Mouse (Mus musculus) liver, embryonic 11.5 days (tissue): Measurements from ENCODE around the gene Abcd3. TPM values are rescaled to one million over a fixed set of nuclear protein-coding genes. Genes with fewer than 3 reads are reported as not detected.
A peak's percentile ranks its signal among the peaks of the same experiment; 100 is the strongest.

Experiments used
- ATAC-seq: fragments of 200-750 bp; cut with Nextera tagmentation; replicated peaks from 2 replicates; pipeline ENCODE4 v1.8.0; 2017; ENCODE audit warnings: moderate number of reproducible peaks, mild to moderate bottlenecking, moderate TSS enrichment, moderate library complexity; ENCODE audit not compliant: low FRiP score
- DNase-seq: peaks from one replicate; pipeline ENCODE4 v3.0.0-alpha.2; 2017; ENCODE audit warnings: low spot score
- H3K27ac ChIP-seq: fragments of 300-500 bp; sonication (generic); 2 replicates; pipeline ENCODE4 v1.5.1; 2014; ENCODE audit warnings: mild to moderate bottlenecking, low read depth, low read length, control low read depth
- H3K27me3 ChIP-seq: fragments of 300-500 bp; sonication (generic); replicated peaks from 2 replicates; pipeline ENCODE4 v1.6.1; 2014; ENCODE audit warnings: low read length, mixed read lengths; ENCODE audit not compliant: control insufficient read depth, insufficient read depth
- H3K36me3 ChIP-seq: fragments of 300-500 bp; sonication (generic); 2 replicates; pipeline ENCODE4 v1.6.1; 2014; ENCODE audit warnings: mild to moderate bottlenecking, low read length, moderate library complexity, mixed read lengths; ENCODE audit not compliant: control insufficient read depth, insufficient read depth
- H3K4me1 ChIP-seq: fragments of 300-500 bp; sonication (generic); replicated peaks from 2 replicates; pipeline ENCODE4 v1.6.1; 2014; ENCODE audit warnings: low read length, mixed read lengths; ENCODE audit not compliant: control insufficient read depth, insufficient read depth
- H3K4me2 ChIP-seq: fragments of 300-500 bp; sonication (generic); 2 replicates; pipeline ENCODE4 v1.6.1; 2014; ENCODE audit warnings: mild to moderate bottlenecking, control low read depth, moderate library complexity
- H3K4me3 ChIP-seq: fragments of 300-500 bp; sonication (generic); 2 replicates; pipeline ENCODE4 v1.5.1; 2014; ENCODE audit warnings: low read depth, low read length, control low read depth
- H3K9ac ChIP-seq: fragments of 300-500 bp; sonication (generic); 2 replicates; pipeline ENCODE4 v1.6.1; 2014; ENCODE audit warnings: low read depth, low read length, control low read depth
- H3K9me3 ChIP-seq: fragments of 300-500 bp; sonication (generic); 2 replicates; pipeline ENCODE4 v1.6.1; 2016; ENCODE audit warnings: low read length, inconsistent platforms, mixed read lengths; ENCODE audit not compliant: control insufficient read depth
- WGBS: fragments of 180-500 bp; shearing (Covaris S2); extraction: QIAGEN DNeasy Blood & Tissue Kit; methylation state at CpG from one replicate; pipeline ENCODE4 v1.1.7; 2014; 5-methylcytosine and 5-hydroxymethylcytosine counted together
- polyA plus RNA-seq: library from polyadenylated mRNA; unstranded; fragments of >200 nt; fragmentation: Nextera tagmentation; extraction: Ambion mirVana; gene quantifications from 2 replicates; pipeline ENCODE4 v1.2.1, GENCODE M21; 2014

Gene Abcd3
- polyA plus RNA-seq, 1 experiment from 2014 or later: 41.5 TPM

DNA sequence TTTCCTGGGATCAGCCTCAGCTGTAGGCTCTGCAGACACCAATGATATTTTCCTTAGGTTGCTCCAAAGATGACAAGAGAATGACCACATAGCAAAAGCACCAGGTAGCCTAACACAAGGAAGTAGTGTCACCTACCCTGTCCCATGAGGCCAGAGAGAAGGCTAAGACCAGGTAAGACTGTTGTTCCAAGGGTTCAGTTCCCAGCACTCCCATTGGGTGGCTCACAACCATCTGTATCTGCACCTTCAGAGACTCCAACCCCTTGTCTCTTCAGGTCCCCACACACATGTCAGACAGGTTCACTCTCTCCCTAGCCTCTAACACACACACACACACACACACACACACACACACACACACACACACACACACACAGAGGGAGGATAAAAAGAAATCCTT, 99.8 kb downstream of the Abcd3 start:
- Histone ChIP-seq H3K27me3 (no peaks in the 10 kb centered on the region), H3K4me3 (no peak overlapping the region), H3K9me3 (no peaks in the 10 kb centered on the region), H3K36me3 (no peaks in the 10 kb centered on the region), H3K4me2 (no peak overlapping the region), H3K4me1 (no peaks in the 10 kb centered on the region), H3K9ac (no peak overlapping the region), H3K27ac (no peak overlapping the region)
- no peak for ATAC-seq
- DNase-seq: no peak

DNA sequence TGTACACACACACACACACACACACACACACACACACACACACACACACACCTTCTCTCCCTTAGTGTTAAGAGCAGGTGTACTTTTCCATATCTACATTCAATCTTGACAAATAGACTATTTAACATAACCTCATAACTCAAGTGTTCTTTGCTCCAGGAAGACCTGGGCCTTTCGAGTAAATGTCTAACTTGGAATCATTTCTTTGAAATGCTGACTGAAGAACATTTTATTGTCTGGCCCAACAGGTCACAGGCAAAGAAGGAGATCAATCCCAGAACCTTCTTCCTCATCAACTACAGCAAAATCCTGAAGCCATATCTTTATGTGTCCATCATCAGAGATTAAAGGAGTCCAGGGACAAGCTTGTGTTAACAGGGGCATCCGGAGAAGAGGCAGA, 100.6 kb downstream of the Abcd3 start:
- no peaks in the 10 kb centered on the region for H3K9me3 ChIP-seq
- 70% methylated on average over 2 of the region's 2 CpGs for WGBS
- H3K27ac ChIP-seq: no peak overlapping the region
- H3K27me3 ChIP-seq: no peaks in the 10 kb centered on the region
- H3K4me3 ChIP-seq: no peak overlapping the region
- H3K4me2 ChIP-seq: no peak overlapping the region
- H3K9ac ChIP-seq: no peak overlapping the region
- DNase-seq: no peak
- no peak for ATAC-seq
- no peaks in the 10 kb centered on the region for H3K36me3 ChIP-seq
- H3K4me1 ChIP-seq: no peaks in the 10 kb centered on the region

DNA sequence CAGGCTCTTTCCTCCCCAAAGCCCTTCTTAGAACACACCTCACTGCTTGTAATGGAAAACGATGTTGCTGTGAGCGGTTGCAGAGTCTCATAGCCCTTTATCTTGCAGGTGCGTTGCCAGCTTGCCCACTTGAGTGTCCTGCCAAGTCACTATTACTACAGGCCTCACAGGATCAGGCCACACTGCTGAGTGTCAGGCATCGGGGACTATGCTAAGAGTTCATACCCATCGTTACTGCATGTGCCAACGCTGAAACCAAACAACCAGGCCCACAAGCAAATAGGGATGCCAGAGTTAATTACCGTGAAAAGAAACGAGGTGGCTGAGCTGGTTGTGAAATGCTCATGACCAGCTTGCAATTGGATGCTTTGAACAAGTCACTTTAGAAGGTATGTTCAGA, 101.3 kb downstream of the Abcd3 start:
- no peak overlapping the region for H3K27ac ChIP-seq
- DNase-seq (no peak), ATAC-seq (no peak)
- no peaks in the 10 kb centered on the region for H3K36me3 ChIP-seq
- no peak overlapping the region for H3K9ac ChIP-seq
- no peak overlapping the region for H3K4me3 ChIP-seq
- H3K9me3 ChIP-seq: no peaks in the 10 kb centered on the region
- H3K4me2 ChIP-seq: no peak overlapping the region
- H3K27me3 ChIP-seq: no peaks in the 10 kb centered on the region
- no peaks in the 10 kb centered on the region for H3K4me1 ChIP-seq
- 77% methylated on average over 8 of the region's 8 CpGs for WGBS

DNA sequence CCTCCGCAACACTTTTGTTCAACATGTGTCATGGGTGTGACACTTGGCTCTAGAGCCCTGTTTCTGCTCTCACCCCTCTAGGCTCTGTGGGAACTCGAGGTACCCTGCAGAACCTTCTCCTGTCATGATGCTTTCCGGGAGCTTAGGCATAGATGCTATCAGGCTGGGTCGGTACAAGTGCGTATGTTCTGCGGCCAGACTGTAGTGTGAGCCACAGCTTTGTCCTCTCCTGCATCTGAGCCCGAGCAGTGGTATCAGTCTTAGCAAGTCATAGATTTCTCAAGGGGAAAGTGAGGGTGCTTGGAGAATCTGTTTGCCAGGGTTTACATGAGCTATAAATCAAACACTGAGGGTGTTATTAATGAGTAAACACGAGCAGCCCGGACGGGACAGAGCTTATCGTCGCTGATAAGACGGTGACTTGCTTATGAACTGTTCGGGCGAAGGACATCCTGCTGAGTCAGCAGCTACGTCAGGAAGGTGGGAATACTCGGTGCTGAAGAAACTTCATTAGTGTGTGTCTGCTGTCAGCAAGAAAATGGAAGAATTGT, 101.9 kb downstream of the Abcd3 start:
- no peaks in the 10 kb centered on the region for H3K36me3 ChIP-seq
- no peak overlapping the region for H3K4me3 ChIP-seq
- ATAC-seq (no peak), DNase-seq (no peak)
- H3K4me2 ChIP-seq: peak overlapping the region; percentile 6; the same call in 1 of the 2 replicates
- 41% methylated on average over 17 of the region's 17 CpGs for WGBS
- no peaks in the 10 kb centered on the region for H3K27me3 ChIP-seq
- H3K9ac ChIP-seq: no peak overlapping the region
- H3K4me1 ChIP-seq: no peaks in the 10 kb centered on the region
- H3K9me3 ChIP-seq: no peaks in the 10 kb centered on the region
- H3K27ac ChIP-seq: no peak overlapping the region

DNA sequence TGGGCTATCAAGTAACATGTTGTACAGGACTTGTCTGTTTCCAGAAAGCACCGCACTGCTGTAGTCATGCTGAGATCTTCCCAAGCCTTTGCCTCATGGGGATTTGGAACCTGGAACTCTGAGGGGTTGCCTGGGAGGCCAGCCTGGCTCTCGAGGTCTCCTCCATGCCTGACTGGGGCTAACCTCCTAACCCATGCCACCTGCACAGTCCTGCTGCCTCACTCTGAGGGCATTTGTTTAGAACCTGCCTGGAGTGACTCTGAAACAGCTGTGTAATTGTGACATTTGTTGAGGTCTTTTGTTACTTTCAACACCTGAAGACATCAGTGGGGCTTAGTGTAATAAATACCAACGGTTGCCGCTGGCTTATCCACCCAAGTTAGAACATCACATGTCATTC, 102.9 kb downstream of the Abcd3 start:
- no peak overlapping the region for H3K4me2 ChIP-seq
- no peak overlapping the region for H3K4me3 ChIP-seq
- no peaks in the 10 kb centered on the region for H3K27me3 ChIP-seq
- WGBS: 69% methylated on average over 4 of the region's 4 CpGs
- H3K9me3 ChIP-seq: no peaks in the 10 kb centered on the region
- DNase-seq (no peak), ATAC-seq (no peak)
- H3K4me1 ChIP-seq: no peaks in the 10 kb centered on the region
- H3K36me3 ChIP-seq: no peaks in the 10 kb centered on the region
- no peak overlapping the region for H3K27ac ChIP-seq
- H3K9ac ChIP-seq: no peak overlapping the region

DNA sequence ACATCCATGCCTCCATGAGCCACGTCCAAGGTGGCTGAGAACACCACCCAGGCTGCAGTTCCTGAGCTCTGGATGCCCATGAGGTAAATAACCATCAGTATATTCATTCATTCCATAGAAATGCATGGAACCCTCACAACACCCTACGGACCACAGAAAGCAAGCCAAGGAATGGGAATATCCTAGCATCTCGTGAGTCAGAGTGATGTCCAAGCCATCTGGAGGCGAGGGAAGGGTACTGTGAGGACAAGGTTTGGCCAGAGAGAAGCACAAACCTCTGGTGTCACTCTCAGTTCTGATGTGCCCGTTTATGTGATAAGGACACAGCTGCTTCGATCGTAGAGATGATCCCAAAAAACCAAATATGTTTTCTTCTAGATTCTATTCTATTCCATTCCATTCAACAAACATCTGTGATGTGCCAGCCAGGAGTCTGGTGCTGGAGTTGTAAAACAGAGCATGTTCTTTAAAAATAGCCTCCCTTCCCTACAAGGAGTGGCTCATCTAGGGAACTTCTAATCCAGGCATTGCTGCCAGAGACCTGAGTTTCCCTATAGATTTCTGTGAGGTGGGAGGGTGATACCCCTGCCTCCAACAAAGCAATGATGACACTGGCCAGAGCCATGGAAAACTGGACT, 104.1 kb downstream of the Abcd3 start:
- Histone ChIP-seq H3K9ac (no peak overlapping the region), H3K9me3 (no peaks in the 10 kb centered on the region), H3K27ac (no peak overlapping the region), H3K4me1 (no peaks in the 10 kb centered on the region), H3K4me3 (no peak overlapping the region), H3K36me3 (no peaks in the 10 kb centered on the region), H3K27me3 (no peaks in the 10 kb centered on the region), H3K4me2 (no peak overlapping the region)
- DNase-seq (no peak), ATAC-seq (no peak)
- WGBS: 77% methylated on average over 7 of the region's 7 CpGs

Other genes starting within 250 kb of the Abcd3 start
- gene 4930432M17Rik, start 144.5 kb downstream of the Abcd3 start, polyA plus RNA-seq: not detected in 2 replicates
- gene F3, start 91.8 kb downstream of the Abcd3 start, polyA plus RNA-seq: 1.7 and 2.3 TPM in 2 replicates
- gene Arhgap29, start 137.2 kb upstream of the Abcd3 start, polyA plus RNA-seq: 24.1 and 25.5 TPM in 2 replicates
- gene Abca4, start 229.1 kb upstream of the Abcd3 start, polyA plus RNA-seq: 1.3 and 3.2 TPM in 2 replicates